Mouse (Mus musculus): ENCODE measurements around the gene D17Wsu92e. TPM values are rescaled to one million over a fixed set of nuclear protein-coding genes. Genes with fewer than 3 reads are reported as not detected.

The D17Wsu92e gene
- total RNA-seq, 2 experiments from 2014 or later: 125 to 149 TPM

- no peak for DNase-seq
Measured at GRCm38 (mm10) chr17:27790015-27790414, 30.4 kb downstream of the D17Wsu92e start.

- no peak for DNase-seq
Measured at GRCm38 (mm10) chr17:27788456-27789172, 31.8 kb downstream of the D17Wsu92e start.

- peak; percentile 15 for DNase-seq
Measured at GRCm38 (mm10) chr17:27783567-27783966, 36.9 kb downstream of the D17Wsu92e start.

- DNase-seq: no peak
Measured at GRCm38 (mm10) chr17:27781059-27781687, 39.3 kb downstream of the D17Wsu92e start.

GRCm38 (mm10) chr17:27779755-27780154, 40.7 kb downstream of the D17Wsu92e start:
- no peak for DNase-seq

- DNase-seq: no peak
Measured at GRCm38 (mm10) chr17:27778671-27779355, 41.6 kb downstream of the D17Wsu92e start.

GRCm38 (mm10) chr17:27777823-27778222, 42.6 kb downstream of the D17Wsu92e start:
- DNase-seq: no peak

GRCm38 (mm10) chr17:27774198-27774597, 46.2 kb downstream of the D17Wsu92e start:
- DNase-seq: no peak

GRCm38 (mm10) chr17:27771616-27772015, 48.8 kb downstream of the D17Wsu92e start:
- no peak for DNase-seq

GRCm38 (mm10) chr17:27768817-27769542, 51.5 kb downstream of the D17Wsu92e start:
- no peak for DNase-seq

GRCm38 (mm10) chr17:27767543-27767942, 52.9 kb downstream of the D17Wsu92e start:
- no peak for DNase-seq

- no peak for DNase-seq
Measured at GRCm38 (mm10) chr17:27767120-27767519, 53.3 kb downstream of the D17Wsu92e start.

GRCm38 (mm10) chr17:27765066-27765465, 55.4 kb downstream of the D17Wsu92e start:
- DNase-seq: no peak

GRCm38 (mm10) chr17:27764453-27764852, 56.0 kb downstream of the D17Wsu92e start:
- DNase-seq: no peak

GRCm38 (mm10) chr17:27762884-27763283, 57.6 kb downstream of the D17Wsu92e start:
- no peak for DNase-seq

- DNase-seq: peak; percentile 65
Measured at GRCm38 (mm10) chr17:27761639-27762336, 58.7 kb downstream of the D17Wsu92e start.

- DNase-seq: no peak
Measured at GRCm38 (mm10) chr17:27760169-27760568, 60.3 kb downstream of the D17Wsu92e start.

GRCm38 (mm10) chr17:27751314-27752202, 68.9 kb downstream of the D17Wsu92e start:
- DNase-seq: no peak

GRCm38 (mm10) chr17:27750451-27750942, 70.0 kb downstream of the D17Wsu92e start:
- DNase-seq: no peak

GRCm38 (mm10) chr17:27748123-27748522, 72.3 kb downstream of the D17Wsu92e start:
- no peak for DNase-seq

GRCm38 (mm10) chr17:27746446-27746845, 74.0 kb downstream of the D17Wsu92e start:
- no peak for DNase-seq

All from gastrocnemius, postnatal 25 days (tissue).